Mouse (Mus musculus) lung, postnatal 4 days (tissue): Measurements from ENCODE around the gene Stpg4.
A peak's percentile ranks its signal among the peaks of the same experiment; 100 is the strongest.

Experiments
- DNase-seq, 2 experiments: peaks; one replicate each; pipeline ENCODE4 v3.0.0; 2021

Stpg4 gene

GRCm38 (mm10) chr17:87427511-87427910, at the start of gene Stpg4:
Gene Stpg4 (minus strand): TSS chr17:87427741.
- DNase-seq = no peak

DNA sequence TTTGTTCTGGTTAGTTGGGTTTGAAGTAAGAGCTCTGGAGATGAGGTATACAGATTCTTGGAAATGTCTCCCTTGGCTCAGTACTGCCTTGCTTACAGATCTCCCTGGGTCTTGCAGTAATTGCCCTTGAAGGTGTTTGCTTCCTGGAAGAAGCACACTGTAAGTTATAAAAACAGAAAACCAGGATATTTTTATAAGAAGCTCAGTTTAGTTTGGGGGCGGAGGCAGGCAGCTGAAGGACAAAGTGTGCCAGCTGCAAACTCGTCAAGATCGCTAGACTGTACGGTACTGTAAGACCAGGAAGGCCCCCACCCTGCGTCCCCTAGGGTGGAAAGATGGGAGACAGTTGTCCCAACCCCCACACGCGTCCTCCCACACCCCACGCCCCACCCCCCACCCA, 47.8 kb upstream of the Stpg4 start:
- DNase-seq = no peak

- no peak for DNase-seq
Observed at GRCm38 (mm10) chr17:87474501-87474795, 46.9 kb upstream of the Stpg4 start.

GRCm38 (mm10) chr17:87473736-87474500, 46.4 kb upstream of the Stpg4 start:
- DNase-seq = peak; percentile 62 to 64

- no peak for DNase-seq
Observed at GRCm38 (mm10) chr17:87473441-87473735, 45.8 kb upstream of the Stpg4 start.

GRCm38 (mm10) chr17:87472879-87473278, 45.3 kb upstream of the Stpg4 start:
- DNase-seq = peak; percentile 33 to 53

GRCm38 (mm10) chr17:87471661-87472060, 44.1 kb upstream of the Stpg4 start:
- no peak for DNase-seq

DNA sequence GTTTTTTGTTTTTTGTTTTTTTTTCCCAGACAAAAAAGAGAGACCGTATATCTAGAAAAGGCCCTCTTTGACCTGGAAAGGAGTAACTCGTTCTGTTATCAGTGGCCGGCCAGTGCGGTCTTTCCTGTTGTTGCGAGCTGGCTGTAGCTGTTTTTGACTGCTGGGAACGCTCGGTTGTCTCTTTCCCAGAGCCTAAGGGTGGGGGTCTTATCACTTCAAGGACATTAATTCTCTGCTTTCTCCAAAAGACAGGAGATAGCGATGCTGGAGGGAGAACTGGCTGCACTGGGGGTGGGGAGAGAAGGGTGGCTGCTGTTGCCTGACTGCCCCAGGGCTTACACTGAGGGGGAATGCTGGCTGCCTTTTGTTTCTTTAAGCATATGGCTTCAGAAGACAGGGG, 43.3 kb upstream of the Stpg4 start:
- no peak for DNase-seq

DNA sequence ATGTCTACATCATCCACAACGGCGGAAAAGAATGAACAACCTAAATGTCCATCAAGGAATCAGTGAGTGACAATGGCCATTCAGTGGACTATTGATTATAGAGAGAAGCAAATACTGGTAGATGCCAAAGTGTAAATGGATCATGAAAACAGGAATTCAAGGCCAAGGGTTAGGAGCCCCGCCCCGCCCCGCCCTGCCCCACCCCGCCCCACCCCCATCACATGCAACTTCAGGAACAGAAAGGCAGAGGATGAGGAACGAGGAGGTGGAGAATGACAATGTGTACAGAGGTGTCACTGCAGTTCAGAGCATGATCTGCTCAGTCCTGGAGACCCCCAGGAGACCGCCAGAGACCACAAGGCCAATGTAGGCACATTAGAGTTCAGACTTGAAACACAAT, 42.7 kb upstream of the Stpg4 start:
- DNase-seq = no peak

- DNase-seq = no peak
Observed at GRCm38 (mm10) chr17:87469428-87469827, 41.9 kb upstream of the Stpg4 start.

DNA sequence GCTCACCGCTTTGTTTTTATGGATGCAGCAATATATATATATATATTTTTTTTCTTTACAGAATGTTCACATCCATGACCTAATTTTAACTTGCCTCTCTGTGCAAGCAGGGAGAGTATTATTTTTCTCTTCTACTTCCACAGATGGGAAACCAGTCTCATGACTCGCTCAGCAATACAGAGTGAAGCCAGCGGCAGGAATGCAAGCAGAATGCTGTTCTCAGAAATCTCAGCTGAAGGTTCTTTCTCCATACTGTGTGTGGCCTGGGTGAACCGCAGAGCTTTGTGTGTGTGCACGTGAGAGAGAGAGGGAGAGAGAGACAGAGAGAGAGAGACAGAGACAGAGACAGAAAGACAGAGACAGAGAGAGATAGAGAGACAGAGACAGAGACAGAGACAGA, 41.1 kb upstream of the Stpg4 start:
- DNase-seq = no peak

- no peak for DNase-seq
Observed at GRCm38 (mm10) chr17:87461499-87461896, 34.0 kb upstream of the Stpg4 start.

DNA sequence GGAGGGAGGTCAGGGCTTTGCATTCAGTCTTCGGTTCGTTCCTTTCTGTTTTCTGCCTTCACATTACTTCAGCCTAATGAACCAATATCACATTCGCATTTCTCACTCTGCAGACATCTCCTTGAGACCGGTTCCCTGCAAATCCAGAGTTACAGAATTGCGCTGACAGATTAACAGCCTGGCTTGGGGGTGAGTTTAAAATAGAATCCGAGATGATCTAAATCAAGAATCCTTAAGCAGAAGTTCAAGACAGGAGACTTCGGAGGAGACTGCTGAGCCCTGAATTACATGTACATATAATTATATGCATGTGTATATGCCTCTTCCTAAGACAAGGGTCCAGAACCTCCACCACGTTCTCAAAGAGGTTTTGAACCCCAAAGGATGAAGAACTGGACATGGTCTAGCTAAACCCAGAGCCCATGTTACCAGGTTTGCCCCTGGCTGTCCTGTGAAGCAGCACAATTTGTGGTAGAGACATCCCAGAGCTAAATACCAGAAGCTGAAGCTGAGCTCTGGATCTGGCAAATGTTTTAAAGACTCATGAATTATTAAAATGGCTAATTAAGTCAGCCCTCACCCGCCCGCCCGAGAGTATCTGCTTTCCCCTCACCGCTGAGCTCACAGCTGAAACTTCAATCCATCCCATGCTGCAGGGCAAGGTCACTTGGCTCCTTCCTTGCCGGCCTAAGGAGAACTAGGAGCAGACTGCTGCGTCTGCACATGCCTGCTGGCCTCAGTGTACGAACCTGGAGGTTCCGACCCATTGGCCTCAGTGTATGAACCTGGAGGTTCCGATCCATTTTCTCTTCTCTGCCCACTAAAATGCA, 33.3 kb upstream of the Stpg4 start:
- no peak for DNase-seq

DNA sequence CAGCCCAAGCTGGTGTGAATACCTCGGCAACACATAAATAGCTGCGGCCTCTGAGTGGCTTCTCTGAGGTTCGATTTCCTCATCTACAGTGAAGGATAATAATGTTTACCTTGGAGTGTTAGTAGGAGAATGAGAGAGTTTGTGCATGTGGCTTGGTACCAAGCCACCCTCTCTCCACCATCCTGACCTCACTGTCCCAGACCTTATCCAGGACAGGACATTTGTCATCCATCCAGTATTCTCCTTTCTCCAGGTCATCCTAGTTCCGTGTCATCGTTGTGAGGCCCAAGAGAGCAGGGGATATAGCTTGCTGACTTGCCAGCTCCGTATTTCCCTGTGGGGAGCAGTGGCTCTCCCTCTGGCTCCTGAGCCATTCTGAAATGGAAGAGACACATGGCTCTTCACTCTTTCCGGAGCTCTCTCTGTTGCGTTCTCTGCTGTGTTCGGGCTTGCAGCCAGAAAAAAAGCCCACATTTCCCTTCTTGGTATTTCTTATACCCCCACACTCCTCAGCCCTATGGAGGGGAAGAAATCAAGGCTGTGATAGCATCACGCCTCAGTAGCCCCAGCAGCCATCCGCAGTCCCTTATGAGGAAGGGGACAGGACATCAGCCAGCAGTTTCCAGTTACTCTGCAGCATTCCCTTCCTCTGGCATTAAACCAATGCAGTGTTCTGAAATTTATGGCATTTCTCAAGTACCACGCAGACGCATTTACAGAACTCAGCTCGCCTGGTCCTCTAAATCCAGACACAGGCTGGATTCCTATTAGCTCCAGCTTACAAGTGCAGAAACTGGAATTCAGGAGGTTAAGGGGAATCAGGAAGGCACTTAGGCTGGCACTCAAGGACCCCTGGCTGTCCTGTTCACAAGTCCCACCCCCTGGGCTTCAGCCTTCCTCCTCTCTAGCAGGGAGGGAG, 32.5 kb upstream of the Stpg4 start:
- peak; percentile 37 to 56 for DNase-seq

DNA sequence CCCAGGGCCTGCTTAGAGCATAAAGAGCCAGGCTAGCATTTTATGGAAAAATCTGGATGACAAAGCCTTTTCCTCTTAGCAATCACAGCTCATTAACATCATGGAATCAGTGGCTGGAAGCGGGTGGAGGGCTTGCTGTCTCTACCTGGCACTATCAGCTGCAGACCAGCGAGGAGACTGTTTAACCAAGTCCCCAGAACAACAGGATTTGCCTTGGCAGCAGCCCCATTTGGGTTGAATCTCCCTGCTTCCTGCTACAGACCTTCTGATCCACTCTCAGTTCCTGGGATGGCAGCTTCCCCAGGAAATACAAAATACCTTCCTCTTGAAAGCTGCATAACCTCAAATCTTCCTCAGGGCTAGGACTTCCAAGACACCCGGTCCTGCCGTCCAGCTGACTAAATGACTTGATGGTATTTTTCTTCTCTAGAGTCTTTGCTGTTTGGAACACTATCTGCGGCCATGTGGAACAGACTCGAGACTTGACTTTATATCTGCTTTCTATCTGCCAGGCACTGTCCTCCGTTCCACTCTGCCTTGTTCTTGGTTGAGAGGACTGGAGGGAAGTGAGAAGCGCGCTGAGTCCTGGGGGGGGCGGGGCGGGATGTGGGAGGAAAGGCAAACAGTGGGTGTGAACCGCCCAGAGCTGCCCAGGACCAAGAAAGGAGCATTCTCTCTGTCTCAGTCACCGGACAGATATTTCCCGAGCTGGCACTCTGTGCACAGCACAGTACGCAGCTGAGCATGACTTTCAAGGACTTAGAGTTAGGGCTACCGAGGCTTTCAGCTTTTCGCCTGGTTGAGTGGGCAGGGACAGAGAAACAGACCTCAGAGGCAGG, 31.6 kb upstream of the Stpg4 start:
- peak; percentile 61 to 77 for DNase-seq

DNA sequence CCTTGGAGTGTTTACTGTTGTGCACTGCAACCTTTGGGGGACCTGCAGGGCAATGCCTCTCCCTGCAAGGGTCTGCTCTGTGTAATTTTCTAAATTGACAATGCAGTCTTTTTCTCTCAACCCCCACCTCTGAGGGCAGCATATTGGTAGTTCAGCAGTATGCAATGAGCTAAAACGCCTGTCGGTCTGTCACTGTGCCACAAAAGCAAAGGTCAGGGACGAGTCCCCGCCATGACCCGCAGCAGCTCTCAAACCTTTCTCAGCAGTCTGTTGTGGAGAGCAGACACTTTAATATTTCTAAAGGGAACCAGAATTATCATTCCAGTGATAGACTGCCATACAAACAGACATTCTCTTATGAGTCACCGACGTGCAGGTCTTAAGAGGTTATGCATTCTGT, 30.4 kb upstream of the Stpg4 start:
- DNase-seq = no peak

DNA sequence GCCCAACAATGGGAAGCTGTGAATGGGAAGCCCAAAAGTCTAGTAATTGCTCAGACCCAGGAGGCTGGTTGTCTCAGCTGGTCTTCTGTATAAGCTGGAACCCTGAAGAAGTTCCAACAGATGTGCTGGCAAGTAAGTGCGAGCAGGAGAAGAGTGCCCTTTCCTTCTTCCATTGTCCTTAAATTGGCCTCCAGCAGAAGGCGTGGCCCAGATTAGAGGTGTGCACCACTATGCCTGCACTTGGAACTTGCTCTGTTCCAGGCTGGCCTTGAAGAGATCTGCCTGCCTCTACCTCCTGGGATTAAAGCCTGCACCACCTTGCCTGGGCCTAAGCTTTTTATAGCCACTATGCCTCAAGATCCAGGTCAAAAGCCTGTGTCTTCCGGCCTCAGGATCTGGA, 26.6 kb upstream of the Stpg4 start:
- no peak for DNase-seq

- no peak for DNase-seq
Observed at GRCm38 (mm10) chr17:87453336-87453735, 25.8 kb upstream of the Stpg4 start.

GRCm38 (mm10) chr17:87448881-87449280, 21.3 kb upstream of the Stpg4 start:
- DNase-seq = no peak

GRCm38 (mm10) chr17:87448339-87448738, 20.8 kb upstream of the Stpg4 start:
- no peak for DNase-seq

DNA sequence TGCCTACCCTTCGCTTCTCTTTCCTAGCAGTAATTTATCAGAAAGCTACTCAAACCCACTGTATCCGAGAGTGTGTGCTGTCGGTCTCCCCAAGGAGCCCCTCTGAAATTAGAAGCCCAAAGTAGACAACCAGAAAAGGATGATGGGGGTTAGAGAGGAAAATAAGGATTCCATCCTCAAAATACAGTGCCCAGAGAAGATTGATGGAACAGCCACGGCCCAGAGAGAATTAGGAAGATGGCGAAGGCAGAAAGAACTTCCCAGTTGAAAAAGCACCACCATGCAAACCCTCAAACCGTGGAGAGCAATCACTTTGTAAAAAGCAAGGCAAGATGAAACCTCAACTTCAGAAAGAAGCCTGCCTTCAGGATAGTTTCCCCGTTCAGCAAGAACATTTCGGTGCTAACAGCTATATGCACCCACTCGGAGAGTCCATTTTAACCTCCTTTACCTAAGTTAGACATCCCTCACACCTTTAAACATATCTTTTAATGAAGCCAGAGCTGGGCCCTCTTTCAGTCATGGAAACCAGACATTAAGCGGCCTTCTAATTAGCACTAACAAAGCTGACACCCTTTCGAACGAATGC, 20.2 kb upstream of the Stpg4 start:
- no peak for DNase-seq
